Mouse (Mus musculus): ENCODE data around the gene Pdlim4. TPM values are rescaled to one million over a fixed set of nuclear protein-coding genes. Genes with fewer than 3 reads are reported as not detected.

Pdlim4 gene
- total RNA-seq, 1 experiment = 4.3 TPM

Other genes starting within 250 kb of the Pdlim4 start
- 0.27 TPM in 1 of 2 replicates, not detected in the other for gene Gm12216, start 209.8 kb downstream of the Pdlim4 start, total RNA-seq (2012; rRNA removed)
- 8.2 and 9.0 TPM in 2 replicates for gene Slc22a5, start 177.4 kb downstream of the Pdlim4 start, total RNA-seq (2012; rRNA removed)
- 2.3 and 2.7 TPM in 2 replicates for gene Slc22a21, start 88.7 kb downstream of the Pdlim4 start, total RNA-seq (2012; rRNA removed)
- gene Slc22a4, start 40.9 kb downstream of the Pdlim4 start, total RNA-seq (2012; rRNA removed) = 0.27 TPM in 1 of 2 replicates, not detected in the other
- gene P4ha2, start 31.1 kb upstream of the Pdlim4 start, total RNA-seq (2012; rRNA removed) = 53.2 and 68.9 TPM in 2 replicates
- not detected in 2 replicates for gene Csf2, start 180.7 kb upstream of the Pdlim4 start, total RNA-seq (2012; rRNA removed)
- gene Il3, start 198.3 kb upstream of the Pdlim4 start, total RNA-seq (2012; rRNA removed) = not detected in 2 replicates
- gene Acsl6, start 234.8 kb upstream of the Pdlim4 start, total RNA-seq (2012; rRNA removed) = 3.7 and 5.3 TPM in 2 replicates